Mouse (Mus musculus) liver, adult 2 months (tissue): ENCODE measurements around the gene Paqr7. TPM values are rescaled to one million over a fixed set of nuclear protein-coding genes. Genes with fewer than 3 reads are reported as not detected.

Experiments
- DNase-seq: peaks from one replicate; pipeline ENCODE4 v3.0.0-alpha.2; 2011; ENCODE audit warnings: low read depth, low spot score; ENCODE audit errors: extremely low read depth
- H3K27ac ChIP-seq: fragments of 200-500 bp; replicated peaks from 2 replicates; pipeline ENCODE4 v1.5.1; 2012; ENCODE audit warnings: low read depth, mild to moderate bottlenecking, control low read depth, inconsistent platforms, low read length; ENCODE audit not compliant: insufficient read depth
- H3K27me3 ChIP-seq: fragments of 200-500 bp; 2 replicates; pipeline ENCODE4 v1.6.1; 2012; ENCODE audit warnings: mild to moderate bottlenecking, moderate library complexity, low read length, inconsistent platforms; ENCODE audit not compliant: control insufficient read depth, insufficient read depth
- H3K36me3 ChIP-seq: fragments of 200-500 bp; 2 replicates; pipeline ENCODE4 v1.6.1; 2012; ENCODE audit warnings: low read length, inconsistent platforms; ENCODE audit not compliant: control insufficient read depth, insufficient read depth
- H3K4me1 ChIP-seq: fragments of 200-500 bp; 2 replicates; pipeline ENCODE4 v1.6.1; 2011; ENCODE audit warnings: low read length; ENCODE audit not compliant: control insufficient read depth, insufficient read depth
- H3K4me3 ChIP-seq: fragments of 200-500 bp; 2 replicates; pipeline ENCODE4 v1.5.1; 2011; ENCODE audit warnings: low read depth, mild to moderate bottlenecking, control low read depth, low read length, moderate library complexity; ENCODE audit not compliant: insufficient read depth
- H3K79me2 ChIP-seq: fragments of 200-500 bp; 2 replicates; pipeline ENCODE4 v1.6.1; 2012; ENCODE audit warnings: inconsistent platforms, mild to moderate bottlenecking, low read length, moderate library complexity; ENCODE audit not compliant: control insufficient read depth, insufficient read depth
- H3K9ac ChIP-seq: fragments of 200-500 bp; 2 replicates; pipeline ENCODE4 v1.6.1; 2012; ENCODE audit warnings: low read depth, mild to moderate bottlenecking, control low read depth, inconsistent platforms, low read length
- CTCF ChIP-seq: fragments of 200-500 bp; IDR thresholded peaks from 2 replicates; pipeline ENCODE4 v1.5.1; 2011; ENCODE audit warnings: low read depth, low read length, control low read depth
- POLR2A ChIP-seq: fragments of 200-500 bp; IDR thresholded peaks from 2 replicates; pipeline ENCODE4 v1.6.1; 2011; ENCODE audit warnings: low read length, control low read depth; ENCODE audit not compliant: insufficient read depth; ENCODE audit errors: extremely low read depth
- WGBS: fragments of 180-500 bp; shearing (Covaris S2); methylation state at CpG from one replicate; pipeline ENCODE4 v1.1.7; 2018; 5-methylcytosine and 5-hydroxymethylcytosine counted together
- polyA plus RNA-seq: library from polyadenylated mRNA; depleted of rRNA; stranded (reverse); fragments of >200 nt; gene quantifications from 2 replicates; pipeline ENCODE4 v1.2.3, GENCODE M21; 2012
- total RNA-seq: library from RNA; depleted of rRNA; stranded (reverse); fragments of >200 nt; gene quantifications from 2 replicates; pipeline ENCODE4 v1.2.3, GENCODE M21; 2014

The Paqr7 gene
- total and polyA plus RNA-seq, 2 experiments, result 20.3 to 58.5 TPM

GRCm38 (mm10) chr4:134516981-134517380 is 20.5 kb downstream of the Paqr7 start:
- no peak overlapping the region for H3K4me3 ChIP-seq
- no peaks in the 10 kb centered on the region for H3K36me3 ChIP-seq
- H3K79me2 ChIP-seq, result no peaks in the 10 kb centered on the region; the same call in 1 of the 2 replicates
- H3K9ac ChIP-seq, result no peak overlapping the region
- no peaks in the 10 kb centered on the region for H3K4me1 ChIP-seq
- 75% methylated on average over 8 of the region's 8 CpGs for WGBS
- no peak for DNase-seq
- no peak overlapping the region for H3K27ac ChIP-seq
- no peaks in the 10 kb centered on the region for H3K27me3 ChIP-seq
- TF ChIP-seq POLR2A (no peak), CTCF (no peak)

DNA sequence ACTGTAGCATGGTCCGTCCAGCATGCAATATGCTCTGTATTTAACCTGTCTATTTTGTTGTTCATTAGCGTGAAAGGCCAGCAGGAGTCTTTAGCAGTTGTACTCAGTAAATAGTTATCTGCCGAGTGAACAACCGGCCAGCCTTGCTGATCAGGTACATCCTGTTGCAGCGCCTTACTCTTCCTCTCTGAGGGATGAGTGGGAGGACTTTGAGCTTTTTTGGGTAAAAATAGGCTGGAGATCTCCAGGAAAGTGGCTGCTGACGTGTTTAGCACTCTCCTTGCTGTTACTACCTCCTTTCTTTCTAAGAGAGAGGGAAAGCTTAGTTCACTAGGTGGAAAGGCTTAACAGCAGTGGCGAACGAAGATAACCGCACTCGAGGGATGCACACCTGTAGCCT is 21.2 kb downstream of the Paqr7 start:
- Histone ChIP-seq H3K27ac (no peak overlapping the region), H3K9ac (no peak overlapping the region), H3K36me3 (no peaks in the 10 kb centered on the region), H3K4me3 (no peak overlapping the region), H3K79me2 (no peaks in the 10 kb centered on the region; the same call in 1 of the 2 replicates), H3K27me3 (no peaks in the 10 kb centered on the region), H3K4me1 (no peaks in the 10 kb centered on the region)
- TF ChIP-seq POLR2A (no peak), CTCF (no peak)
- DNase-seq, result no peak
- WGBS, result 82% methylated on average over 10 of the region's 10 CpGs

DNA sequence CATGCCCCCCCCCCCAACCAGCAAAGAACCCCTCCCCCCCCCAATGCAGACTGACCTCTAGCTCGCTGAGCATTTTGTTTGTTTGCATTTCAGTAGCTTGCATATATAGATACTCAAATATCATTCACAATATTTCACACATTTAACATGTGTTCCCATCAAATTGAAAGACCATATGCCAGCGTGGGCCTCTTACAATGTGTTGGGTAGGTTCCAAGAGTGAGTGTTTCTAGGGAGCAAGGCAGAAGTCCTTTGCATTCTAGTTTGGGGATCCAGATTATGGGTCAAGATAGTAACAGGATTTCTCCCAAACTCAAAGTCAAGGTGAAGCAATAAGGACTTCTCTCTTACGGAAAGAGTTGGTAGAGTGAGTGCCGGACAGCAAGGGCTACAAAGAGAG is 22.0 kb downstream of the Paqr7 start:
- H3K36me3 ChIP-seq, result no peaks in the 10 kb centered on the region

DNA sequence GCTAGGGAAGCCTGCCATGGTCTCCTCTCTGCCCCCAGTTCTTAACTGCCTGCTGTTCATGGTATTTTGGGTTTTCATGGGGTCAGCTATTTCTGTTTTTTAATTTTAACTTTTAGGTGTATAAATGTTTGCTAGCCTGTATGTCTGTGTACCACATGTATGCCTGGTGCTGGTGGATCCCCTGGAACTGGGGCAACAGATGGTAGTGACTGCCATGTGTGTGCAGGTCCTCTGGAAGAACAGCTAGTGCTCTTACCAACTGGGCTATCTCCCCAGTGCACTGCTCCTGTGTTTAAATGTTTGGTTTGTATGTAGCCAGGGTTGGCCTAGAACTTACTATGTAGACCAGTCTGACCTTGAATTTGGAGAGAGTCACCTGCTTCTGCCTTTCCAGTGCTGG is 22.8 kb downstream of the Paqr7 start:
- H3K79me2 ChIP-seq, result no peaks in the 10 kb centered on the region; the same call in 1 of the 2 replicates
- H3K9ac ChIP-seq, result no peak overlapping the region
- no peaks in the 10 kb centered on the region for H3K36me3 ChIP-seq
- H3K27ac ChIP-seq, result no peak overlapping the region
- no peaks in the 10 kb centered on the region for H3K27me3 ChIP-seq
- TF ChIP-seq POLR2A (no peak), CTCF (no peak)
- no peaks in the 10 kb centered on the region for H3K4me1 ChIP-seq
- no peak overlapping the region for H3K4me3 ChIP-seq
- no peak for DNase-seq

More for the DNA sequence above, 22.0 kb downstream of the Paqr7 start:
- WGBS, result 95% methylated on average over 4 of the region's 4 CpGs
- Histone ChIP-seq H3K9ac (no peak overlapping the region), H3K4me1 (no peaks in the 10 kb centered on the region), H3K79me2 (no peaks in the 10 kb centered on the region; the same call in 1 of the 2 replicates), H3K4me3 (no peak overlapping the region), H3K27me3 (no peaks in the 10 kb centered on the region), H3K27ac (no peak overlapping the region)
- DNase-seq, result no peak
- TF ChIP-seq POLR2A, result no peak
- TF ChIP-seq CTCF, result no peak

DNA sequence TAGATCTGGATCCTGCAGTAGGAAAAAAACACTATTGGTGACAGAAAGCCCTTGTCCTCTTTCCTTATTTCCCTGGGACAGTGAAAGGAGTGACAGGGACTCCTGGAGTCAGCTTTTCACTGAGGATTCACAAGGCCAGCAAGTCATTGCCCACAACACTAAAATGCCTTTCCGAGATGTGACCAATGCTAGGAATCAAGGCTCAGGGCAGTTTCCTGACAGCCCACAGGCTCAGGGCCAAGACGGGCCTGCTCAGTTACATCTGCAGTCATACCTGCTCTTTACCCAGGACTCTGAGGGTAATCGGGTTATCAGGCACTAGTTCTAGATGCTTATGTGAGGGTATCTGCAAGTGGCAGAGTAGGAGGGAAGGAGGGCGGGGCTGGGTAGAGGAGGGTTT is 26.9 kb downstream of the Paqr7 start:
- H3K27ac ChIP-seq, result no peak overlapping the region
- H3K4me1 ChIP-seq, result no peaks in the 10 kb centered on the region
- no peak overlapping the region for H3K9ac ChIP-seq
- no peaks in the 10 kb centered on the region for H3K27me3 ChIP-seq
- no peak for DNase-seq
- H3K36me3 ChIP-seq, result peaks cover 19% of the 10 kb centered on the region
- TF ChIP-seq CTCF (no peak), POLR2A (no peak)
- WGBS, result 93% methylated on average over 4 of the region's 4 CpGs
- H3K4me3 ChIP-seq, result no peak overlapping the region
- H3K79me2 ChIP-seq, result no peaks in the 10 kb centered on the region

GRCm38 (mm10) chr4:134525806-134526205 is 29.3 kb downstream of the Paqr7 start:
- DNase-seq, result no peak
- H3K27me3 ChIP-seq, result no peaks in the 10 kb centered on the region
- 88% methylated on average over 5 of the region's 5 CpGs for WGBS
- no peak overlapping the region for H3K4me3 ChIP-seq
- no peaks in the 10 kb centered on the region for H3K79me2 ChIP-seq
- TF ChIP-seq CTCF, result no peak
- no peak for TF ChIP-seq POLR2A
- peaks cover 40% of the 10 kb centered on the region for H3K36me3 ChIP-seq
- no peak overlapping the region for H3K27ac ChIP-seq
- H3K9ac ChIP-seq, result no peak overlapping the region
- no peaks in the 10 kb centered on the region for H3K4me1 ChIP-seq
